Mouse (Mus musculus): ENCODE measurements around the gene Ddb2. TPM values are rescaled to one million over a fixed set of nuclear protein-coding genes. Genes with fewer than 3 reads are reported as not detected.
"Not testable (repeated sequence)": the region's sequence is repeated elsewhere in the genome, so short reads cannot be mapped to it uniquely, and the experiment has no call there.

Gene Ddb2
- total RNA-seq, 2 experiments from 2014 or later = 3.0 to 3.9 TPM

GRCm38 (mm10) chr2:91256256-91257125 is 19.7 kb upstream of the Ddb2 start:
- intact Hi-C loops (cut with DNase I) = loop anchor here (1.0 to 5.0 kb wide), 2 partner anchors 19 to 139 kb away; partner anchors contain the start of gene Mybpc3
- peak; percentile 65 to 78 for DNase-seq

DNA sequence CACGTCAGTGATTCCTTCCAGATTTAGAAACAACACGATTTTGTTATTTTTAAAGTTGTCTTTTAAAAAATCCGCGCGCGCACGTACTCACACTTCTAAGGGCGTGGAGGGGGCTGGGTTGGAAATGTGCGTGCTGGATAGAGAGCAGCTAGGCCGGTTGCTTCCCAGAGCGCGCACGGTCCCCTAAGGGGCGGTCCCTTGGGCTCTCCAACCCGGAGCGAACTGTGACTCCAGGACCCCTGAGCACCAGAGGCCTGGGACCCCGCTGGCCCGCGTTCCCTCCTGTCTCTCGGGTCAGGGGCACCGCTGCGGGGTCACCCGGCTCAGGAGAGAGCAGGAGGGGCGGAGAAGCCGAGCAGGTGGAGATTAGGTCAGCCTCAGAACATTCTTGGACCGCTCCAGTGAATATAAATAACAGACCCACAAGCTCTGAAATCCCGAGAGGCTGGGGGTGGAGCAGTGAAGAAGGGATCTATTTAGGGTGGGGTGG is 18.9 kb upstream of the Ddb2 start, which contains the start of gene Pacsin3:
Gene Pacsin3 (plus strand): TSS at position 294 of the 490 bp plus-strand sequence.
- intact Hi-C loops (cut with DNase I) = loop anchor here (1.0 to 5.0 kb wide), 2 partner anchors 18 to 138 kb away; partner anchors contain the start of gene Mybpc3

GRCm38 (mm10) chr2:91254725-91255380 is 18.1 kb upstream of the Ddb2 start:
- intact Hi-C loops (cut with DNase I) = loop anchor here (5.0 kb wide), 1 partner anchor 138 kb away; the partner anchor contains the start of gene Mybpc3
- DNase-seq = no peak

More for the DNA sequence above, 18.9 kb upstream of the Ddb2 start, which contains the start of gene Pacsin3:
- peak; percentile 39 to 70 for DNase-seq

DNA sequence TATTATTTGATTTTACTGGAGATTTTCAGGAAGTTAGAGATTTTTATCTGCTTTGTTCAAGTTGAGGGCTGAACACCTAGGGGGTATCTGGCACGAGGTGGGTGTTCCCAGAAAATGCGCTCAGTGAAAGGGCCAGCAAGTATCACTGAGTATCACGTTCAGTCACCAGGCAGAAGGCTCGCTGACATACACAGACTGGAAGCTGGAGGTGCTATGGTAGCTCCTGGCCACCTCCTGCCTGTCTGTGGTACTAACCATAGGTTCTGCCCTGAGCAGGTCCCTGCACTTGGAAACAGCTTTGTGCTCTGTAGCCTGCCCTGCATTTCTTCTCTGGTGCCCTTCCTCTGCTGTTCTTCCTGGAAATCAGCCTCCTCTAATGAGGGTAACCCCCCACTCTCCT is 15.7 kb upstream of the Ddb2 start:
- DNase-seq = no peak
- intact Hi-C loops (cut with DNase I) = no loop called here

DNA sequence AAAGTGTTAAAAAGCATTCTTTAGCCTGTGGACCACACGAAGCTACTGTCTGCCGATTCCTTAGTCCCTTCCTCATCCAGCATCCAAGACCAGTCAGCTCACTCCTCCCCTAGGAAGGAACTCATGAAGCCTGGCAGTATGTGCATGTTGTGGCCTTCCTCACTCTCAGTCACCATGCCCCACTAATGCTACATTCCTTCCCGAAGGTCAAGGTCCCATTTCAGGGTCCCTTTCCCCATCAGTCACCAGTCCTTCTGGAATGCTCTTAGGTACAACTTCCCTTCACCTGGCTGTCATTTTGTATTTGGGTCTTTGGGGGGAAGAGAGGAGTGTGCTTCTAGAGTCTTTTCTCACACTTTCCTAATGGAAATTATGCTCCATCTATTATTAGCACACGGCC is 15.2 kb upstream of the Ddb2 start:
- intact Hi-C loops (cut with DNase I) = no loop called here
- no peak for DNase-seq

DNA sequence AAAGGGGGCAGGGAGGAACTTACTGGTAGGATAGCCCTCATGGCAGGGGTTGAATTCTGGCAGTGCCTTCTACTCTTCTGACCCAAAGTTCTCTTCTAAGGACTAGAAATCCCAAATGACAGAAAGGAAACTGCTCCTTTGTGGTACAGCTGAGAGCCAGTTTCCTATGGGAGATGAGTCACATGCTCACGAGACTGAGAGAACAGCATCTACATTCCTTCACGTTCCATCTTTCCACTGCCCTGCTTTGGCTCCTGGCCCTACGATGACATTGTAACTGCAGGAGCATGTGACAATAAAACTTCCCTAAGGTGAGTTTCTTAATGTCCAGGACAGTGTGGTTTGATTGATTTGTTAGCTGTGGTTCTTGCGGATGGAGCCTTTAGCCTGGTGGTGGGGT is 11.6 kb upstream of the Ddb2 start:
- intact Hi-C loops (cut with DNase I) = no loop called here
- DNase-seq = no peak

DNA sequence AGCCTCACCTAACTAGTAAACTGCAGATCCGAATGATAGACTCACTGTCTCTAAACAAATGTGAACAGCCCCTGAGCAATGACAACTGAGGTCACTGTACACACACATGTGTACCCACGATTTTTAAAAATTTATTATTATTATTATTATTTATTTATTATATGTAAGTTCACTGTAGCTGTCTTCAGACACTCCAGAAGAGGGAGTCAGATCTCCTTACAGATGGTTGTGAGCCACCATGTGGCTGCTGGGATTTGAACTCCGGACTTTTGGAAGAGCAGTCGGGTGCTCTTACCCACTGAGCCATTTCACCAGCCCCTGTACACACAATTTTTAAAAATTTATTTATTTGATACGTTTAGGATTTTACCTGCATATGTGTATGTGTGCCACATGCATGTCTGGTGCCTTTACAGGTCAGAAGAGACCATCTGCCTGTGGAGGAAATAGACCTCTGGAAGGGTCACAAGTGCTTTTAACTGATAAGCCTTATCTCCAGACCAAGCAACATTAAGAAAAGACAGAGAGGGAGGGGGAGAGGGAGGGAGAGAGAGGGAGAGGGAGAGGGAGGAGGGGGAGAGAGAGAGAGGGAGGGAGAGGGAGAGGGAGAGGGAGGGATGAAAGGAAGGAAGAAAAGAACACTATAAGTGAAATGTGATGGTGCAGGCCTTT is 7.9 kb upstream of the Ddb2 start:
- DNase-seq = no peak
- intact Hi-C loops (cut with DNase I) = no loop called here

DNA sequence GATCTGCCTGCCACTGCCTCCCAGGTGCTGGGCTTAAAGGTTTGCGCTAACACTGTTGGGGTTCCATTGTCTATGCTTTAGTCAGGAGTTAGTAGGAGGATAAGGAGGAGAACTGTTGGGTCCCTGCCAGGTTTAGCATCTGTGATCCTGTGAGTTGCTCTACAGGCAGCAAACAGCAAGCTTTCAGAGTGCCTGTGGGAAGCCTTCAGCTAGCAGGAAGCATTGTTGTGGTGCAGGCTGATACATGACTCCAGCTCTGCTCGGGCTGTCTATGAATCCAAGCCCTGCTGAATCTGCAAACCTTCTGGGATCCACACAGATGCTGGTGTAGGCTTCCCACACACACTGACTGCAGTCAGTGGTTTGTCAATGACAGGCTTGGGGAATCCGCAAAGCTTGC is 6.6 kb upstream of the Ddb2 start:
- intact Hi-C loops (cut with DNase I) = no loop called here
- DNase-seq = no peak

GRCm38 (mm10) chr2:91242547-91242946 is 5.8 kb upstream of the Ddb2 start:
- intact Hi-C loops (cut with DNase I) = no loop called here
- DNase-seq = no peak

DNA sequence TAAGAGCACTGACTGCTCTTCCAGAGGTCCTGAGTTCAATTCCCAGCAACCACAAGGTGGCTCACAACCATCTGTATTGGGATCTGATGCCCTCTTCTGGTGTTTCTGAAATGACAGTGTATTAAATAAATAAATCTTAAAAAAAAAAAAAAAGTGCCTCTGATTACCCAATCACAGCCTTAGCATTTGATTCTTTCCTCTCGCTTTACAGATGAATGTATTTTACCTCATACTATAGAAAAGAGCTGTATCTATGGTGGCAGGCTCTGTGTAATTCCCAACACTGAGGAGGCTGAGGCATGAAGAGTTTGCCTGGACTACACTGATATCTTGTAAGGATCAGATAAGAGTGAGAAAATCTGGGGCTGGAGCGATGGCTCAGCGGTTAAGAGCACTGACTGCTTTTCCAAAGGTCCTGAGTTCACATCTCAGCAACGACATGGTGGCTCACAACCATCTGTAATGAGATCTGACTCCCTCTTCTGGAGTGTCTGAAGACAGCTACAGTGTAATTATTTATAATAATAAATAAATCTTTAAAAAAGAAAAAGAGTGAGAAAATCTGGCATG is 814 bp upstream of the Ddb2 start:
- DNase-seq = not testable (repeated sequence)
- intact Hi-C loops (cut with DNase I) = loop anchor here (1.0 to 2.0 kb wide), 2 partner anchors 19 to 27 kb away; partner anchors contain the start of gene Arfgap2

DNA sequence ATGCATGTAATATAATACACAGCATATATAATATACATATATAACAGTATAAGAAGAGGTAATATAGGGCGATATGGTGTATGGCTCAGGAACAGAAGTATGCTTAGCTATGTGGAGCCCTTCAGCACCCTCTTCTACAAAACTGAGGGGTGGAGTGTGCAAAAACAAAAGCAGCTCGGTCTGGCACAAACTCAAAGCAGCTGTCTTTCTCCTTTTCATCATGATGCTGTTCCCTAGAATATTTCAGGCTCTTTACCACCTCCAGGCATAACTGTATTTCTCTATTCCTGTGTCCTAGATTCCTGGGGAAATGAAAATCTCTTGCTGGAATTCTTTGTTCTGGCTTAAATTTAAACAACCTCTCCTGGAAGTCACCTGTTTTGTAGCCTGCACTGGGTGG is 7.0 kb downstream of the Ddb2 start:
- no peak for DNase-seq
- intact Hi-C loops (cut with DNase I) = no loop called here

DNA sequence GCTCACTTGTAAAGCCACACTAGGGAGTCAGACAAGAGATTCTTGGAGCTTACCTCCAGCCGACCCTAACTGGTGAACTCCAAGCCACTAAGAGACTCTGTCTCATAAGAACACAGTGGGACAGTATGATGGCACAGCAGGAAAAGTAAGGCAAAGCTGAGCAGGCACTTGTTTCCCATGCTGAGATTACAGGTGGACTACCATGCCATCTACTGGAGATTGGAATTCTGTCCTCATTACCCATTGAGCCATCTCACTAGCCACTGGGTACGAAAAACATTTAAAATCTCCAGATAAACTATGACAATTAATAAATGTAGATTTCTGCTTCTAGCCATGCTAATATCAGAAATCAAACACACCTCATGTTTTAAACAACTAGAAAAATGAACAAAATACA is 13.2 kb downstream of the Ddb2 start:
- DNase-seq = no peak
- intact Hi-C loops (cut with DNase I) = no loop called here

DNA sequence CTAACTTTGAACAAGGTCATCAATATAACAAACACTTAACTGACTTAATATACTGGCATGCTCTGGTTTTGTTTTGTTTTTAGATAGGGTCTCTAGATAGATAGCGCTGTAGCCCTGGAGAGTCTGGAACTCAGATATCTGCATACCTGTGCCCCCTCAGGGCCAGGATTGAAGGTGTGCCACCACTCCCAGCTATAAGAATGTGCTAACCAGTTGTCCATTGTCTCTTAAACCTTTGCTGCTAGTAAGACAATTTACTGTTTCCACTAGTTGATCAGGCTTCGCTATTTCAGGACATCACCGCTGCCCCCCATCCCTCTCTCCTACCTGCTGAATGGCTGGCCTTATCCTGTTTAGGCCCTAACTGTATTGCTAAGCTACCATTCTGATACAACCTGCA is 16.3 kb downstream of the Ddb2 start:
- intact Hi-C loops (cut with DNase I) = no loop called here
- no peak for DNase-seq

DNA sequence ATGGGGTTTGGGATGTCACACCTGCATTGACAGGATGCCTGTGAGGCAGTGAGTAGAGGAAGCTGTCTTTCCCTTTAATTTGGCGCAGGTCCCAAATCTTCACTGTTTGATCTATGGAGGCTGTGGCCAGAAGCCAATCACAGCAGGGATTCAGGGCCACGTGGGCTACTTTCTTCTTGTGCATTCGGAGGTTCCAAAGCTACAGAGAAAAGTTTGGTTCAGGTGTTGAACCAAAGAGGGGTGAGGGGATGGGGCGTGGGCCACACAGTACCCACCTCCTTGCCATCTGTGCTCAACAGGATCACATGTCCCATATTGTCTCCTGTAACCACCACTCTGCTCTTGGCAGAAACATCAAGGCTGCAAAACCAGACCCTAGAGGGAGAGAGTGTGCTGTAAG is 19.8 kb downstream of the Ddb2 start:
- intact Hi-C loops (cut with DNase I) = no loop called here
- DNase-seq = no peak

DNA sequence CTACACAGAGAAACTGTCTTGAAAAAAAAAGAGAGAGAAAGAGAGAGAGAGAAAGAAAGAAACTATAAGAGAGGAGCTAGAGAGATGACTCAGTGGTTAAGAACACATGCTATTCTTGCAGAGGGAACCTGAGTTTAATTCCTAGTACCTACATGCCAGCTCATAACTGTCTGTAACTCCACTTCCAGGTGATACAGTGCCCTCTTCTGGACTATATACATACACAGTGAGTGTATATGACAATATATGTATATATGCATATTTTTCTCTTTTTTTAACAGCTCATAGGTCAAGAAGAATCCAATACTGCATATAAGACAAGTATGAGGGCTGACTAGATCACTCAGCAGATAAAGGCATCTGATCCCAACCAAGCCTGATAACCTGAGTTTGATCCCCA is 23.5 kb downstream of the Ddb2 start:
- no peak for DNase-seq
- intact Hi-C loops (cut with DNase I) = no loop called here

DNA sequence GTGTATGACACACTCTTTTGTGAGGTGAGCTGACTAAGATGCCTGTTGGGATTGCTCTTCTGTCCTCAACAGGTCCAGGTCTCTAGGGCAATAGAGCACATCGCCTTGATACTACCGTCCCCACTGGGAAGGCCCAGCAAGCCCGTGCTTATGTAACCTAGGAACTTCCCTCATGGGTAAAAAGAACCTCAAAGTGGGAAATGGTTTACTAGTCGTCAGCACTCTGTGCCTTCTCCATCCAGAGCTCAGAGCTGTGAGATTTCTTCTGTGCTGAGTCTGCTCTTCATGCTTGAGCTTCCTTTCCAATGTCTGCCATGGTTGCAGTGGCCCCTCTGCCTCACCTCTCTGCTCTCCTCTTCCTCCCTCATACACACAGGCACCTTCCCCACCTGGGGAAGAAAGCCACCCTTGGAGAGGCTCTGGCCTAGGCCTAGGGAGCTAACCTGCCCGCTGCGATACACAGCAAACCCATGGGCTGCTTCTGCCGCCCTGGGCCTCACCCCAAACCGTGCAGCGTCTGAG is 30.5 kb downstream of the Ddb2 start:
- DNase-seq = peak in 1 of 2 experiments; percentile 44
- intact Hi-C loops (cut with DNase I) = no loop called here

- DNase-seq = no peak
- intact Hi-C loops (cut with DNase I) = loop anchor here (1.0 to 5.0 kb wide), 4 partner anchors 20 to 301 kb away; partner anchors contain the start of genes Ddb2, Kbtbd4, Madd and Ndufs3
These were observed 33.7 kb downstream of the Ddb2 start for GRCm38 (mm10) chr2:91202972-91203656.

DNA sequence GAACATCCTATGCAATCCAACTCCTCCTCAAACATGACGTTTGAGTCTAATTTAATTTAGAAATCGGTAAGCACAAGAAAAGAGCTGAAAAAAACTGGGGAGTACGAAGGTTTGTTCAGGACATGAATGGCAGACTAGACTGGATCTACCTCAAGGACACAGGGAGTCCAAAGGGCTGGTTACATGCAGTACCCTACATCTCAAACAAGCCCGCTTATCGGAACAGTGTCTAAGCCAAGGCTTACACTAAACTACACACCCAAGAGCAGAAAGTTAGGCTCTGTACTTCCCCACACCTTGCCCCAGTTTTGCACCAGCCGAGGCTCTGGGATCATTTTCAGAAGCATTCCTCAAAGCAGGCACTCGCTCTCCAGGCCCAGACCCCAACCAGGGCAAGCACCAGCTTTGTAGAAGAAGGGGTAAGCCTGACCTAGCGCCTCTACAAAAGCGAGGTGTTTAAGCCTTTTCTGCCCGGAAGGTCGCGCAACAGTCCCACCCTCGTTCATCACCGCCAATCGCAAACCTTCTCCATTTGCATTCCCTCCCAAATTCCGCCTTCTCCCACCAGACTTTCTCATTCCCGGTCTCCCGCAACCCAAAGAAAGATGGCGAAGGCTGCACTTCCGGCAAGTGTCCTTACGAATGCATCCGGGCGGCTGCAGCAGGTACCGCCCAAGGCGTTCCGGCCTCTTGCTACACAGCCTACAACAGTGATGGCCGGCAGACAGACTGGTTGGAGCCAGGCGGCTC is 34.4 kb downstream of the Ddb2 start, which contains the start of the genes Nr1h3 and Acp2:
Gene Nr1h3 (minus strand): TSS at position 613 of the 750 bp plus-strand sequence.
Gene Acp2 (plus strand): TSS at position 664 of the 750 bp plus-strand sequence.
- intact Hi-C loops (cut with DNase I) = loop anchor here (1.0 to 5.0 kb wide), 4 partner anchors 20 to 300 kb away; partner anchors contain the start of genes Ddb2, Kbtbd4, Madd and Ndufs3
- peak; percentile 93 to 97 for DNase-seq

Measured in heart, postnatal 36 days (tissue).